18 mouse cellular contexts compared by ENCODE assay signal in the genomic region with DNA sequence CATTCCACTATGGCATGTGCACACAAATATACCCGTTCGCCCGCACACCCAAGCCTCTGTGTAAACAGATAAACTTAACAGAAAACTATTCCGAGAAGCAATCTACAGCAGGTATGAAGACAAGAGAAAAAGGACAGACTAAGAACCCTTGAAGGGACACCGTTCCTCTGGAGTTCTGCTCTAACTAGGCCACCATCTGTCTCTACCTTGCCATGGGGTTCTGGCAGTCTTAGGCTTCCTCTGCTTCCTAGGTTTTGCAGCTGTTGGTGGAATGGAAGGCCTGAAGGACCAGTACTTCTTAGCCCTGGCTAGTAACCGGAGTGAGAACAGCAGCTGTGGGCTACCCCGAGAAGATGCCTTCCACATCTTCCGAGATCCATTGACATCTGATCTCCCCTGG. TPM values are rescaled to one million over a fixed set of nuclear protein-coding genes. Genes with fewer than 3 reads are reported as not detected.
DNase-seq lines count a peak whose midpoint lies in the region; ATAC-seq lines count a peak whose summit lies in the region.
"Had no signal": no experiment of that assay in that cellular context is flagged by ENCODE, and none has a peak within 500 bp of the region (broad histone marks: within the 10 kb centered on the region; RNA-seq: fewer than 3 reads in every experiment).

No protein-coding gene starts in this region.

- intact Hi-C loops in left cerebral cortex, postnatal 10 days (cut with DNase I) = no loop called here

- DNase-seq in cerebellum, adult 18-20 months = peak; percentile 10 to 25
- DNase-seq in cerebellum, adult 11 months = no peak
- peak; percentile 19 for DNase-seq in cerebellum, adult 9-10 months
- DNase-seq in cerebellum, postnatal 4 days (ENCODE audit: low spot score in 2 of 2) = no peak
- DNase-seq in frontal cortex, postnatal 10 days (ENCODE audit: low spot score in 2 of 2) = no peak
- peak; percentile 58 for DNase-seq in brain, adult 2 months (ENCODE audit: low read depth, low spot score)
- DNase-seq in left cerebral cortex, postnatal 10 days (ENCODE audit: extremely low spot score in 1 of 2, low spot score in 2 of 2) = no peak
- DNase-seq: adrenal gland, adult 2 months; adrenal gland, postnatal 10 days; adrenal gland, postnatal 25 days; cerebellum, adult 8-10 months; forebrain, postnatal 0 days had no signal

- ATAC-seq in frontal cortex, adult (ENCODE audit: low TSS enrichment) = peak; percentile 72
- ATAC-seq: forebrain, embryonic 13.5 days; forebrain, embryonic 15.5 days; forebrain, postnatal 0 days had no signal

RNA-seq across cellular contexts. Expression of gene Slc5a11, which starts 43.5 kb away (rescaled TPM):
- under 1 TPM; 0.28 to 0.94 TPM for total RNA-seq in left cerebral cortex, postnatal 10 days (2021)
- total RNA-seq: adrenal gland, adult 2 months; adrenal gland, postnatal 10 days; adrenal gland, postnatal 25 days; gastrocnemius, adult 18-20 months; gastrocnemius, adult 8-10 months; MEL had no signal

Comparison
In these comparisons a context has a peak if more than half of its experiments do, and no peak if none do; other contexts are left out.
1. DNase-seq: peak in cerebellum, adult 18-20 months (2 of 2), cerebellum, adult 9-10 months (single experiment) and brain, adult 2 months (single experiment); none in cerebellum, adult 11 months (single experiment), cerebellum, postnatal 4 days (0 of 2), frontal cortex, postnatal 10 days (0 of 2) and left cerebral cortex, postnatal 10 days (0 of 2).